Mouse (Mus musculus): ENCODE data around the gene Arhgef33.
"Not testable (repeated sequence)": the region's sequence is repeated elsewhere in the genome, so short reads cannot be mapped to it uniquely, and the experiment has no call there.

Gene Arhgef33

GRCm38 (mm10) chr17:80345277-80345676 is 38.1 kb downstream of the Arhgef33 start:
- in situ Hi-C loops (cut with MboI, MseI) = loop anchor here (5.0 kb wide), 1 partner anchor 1543 kb away; no protein-coding TSS in a partner anchor

DNA sequence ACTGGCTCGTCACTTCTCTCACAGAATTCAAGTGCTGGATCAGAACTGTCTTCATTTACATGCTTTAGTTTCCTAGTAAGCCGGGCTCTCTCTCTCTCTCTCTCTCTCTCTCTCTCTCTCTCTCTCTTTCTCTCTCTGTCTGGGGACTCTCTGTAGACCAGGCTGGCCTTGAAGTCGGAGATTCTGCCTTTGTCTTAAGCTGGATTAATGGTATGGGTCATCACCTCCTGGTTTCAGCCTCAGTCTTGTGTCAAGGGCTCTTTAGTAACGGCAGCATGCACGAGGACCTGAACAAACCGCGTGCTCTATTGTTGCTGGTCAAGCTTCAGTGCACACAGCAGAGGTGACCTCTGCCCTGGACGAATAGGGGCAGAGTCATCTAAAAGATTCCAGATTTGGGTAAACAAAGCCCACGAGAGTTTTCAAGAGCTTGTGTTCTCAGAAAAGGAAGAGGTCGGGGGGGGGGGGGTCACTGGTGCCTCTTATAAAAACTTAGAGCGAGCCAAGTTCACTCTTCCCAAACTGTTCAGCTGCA is 39.5 kb downstream of the Arhgef33 start:
- in situ Hi-C loops (cut with MboI, MseI) = loop anchor here (5.0 kb wide), 1 partner anchor 1544 kb away; no protein-coding TSS in a partner anchor

- in situ Hi-C loops (cut with MboI, MseI) = loop anchor here (5.0 kb wide), 1 partner anchor 1545 kb away; no protein-coding TSS in a partner anchor
Observed at GRCm38 (mm10) chr17:80347234-80347633, 40.0 kb downstream of the Arhgef33 start.

GRCm38 (mm10) chr17:80360245-80360644 is 53.0 kb downstream of the Arhgef33 start:
- in situ Hi-C loops (cut with MboI, MseI) = no loop called here

DNA sequence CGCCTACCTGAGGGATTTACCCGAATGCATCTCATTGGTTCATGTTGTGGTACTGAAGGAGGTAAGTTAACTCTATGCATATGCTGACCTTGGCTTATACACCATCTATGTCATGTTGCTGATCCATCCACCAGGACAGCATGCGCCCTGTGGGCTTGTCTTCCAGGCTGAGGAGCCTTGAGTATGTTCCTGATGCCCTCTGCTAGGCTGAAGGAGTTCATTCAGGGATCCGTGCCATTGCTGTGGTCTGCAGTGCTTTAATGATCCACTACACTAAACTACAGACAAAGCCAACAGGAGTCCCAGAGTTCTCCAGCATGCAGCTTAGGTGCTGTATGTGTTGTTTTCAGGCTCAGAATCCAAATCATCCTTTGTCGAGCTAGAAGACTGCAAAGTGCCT is 60.1 kb downstream of the Arhgef33 start:
- in situ Hi-C loops (cut with MboI, MseI) = no loop called here

DNA sequence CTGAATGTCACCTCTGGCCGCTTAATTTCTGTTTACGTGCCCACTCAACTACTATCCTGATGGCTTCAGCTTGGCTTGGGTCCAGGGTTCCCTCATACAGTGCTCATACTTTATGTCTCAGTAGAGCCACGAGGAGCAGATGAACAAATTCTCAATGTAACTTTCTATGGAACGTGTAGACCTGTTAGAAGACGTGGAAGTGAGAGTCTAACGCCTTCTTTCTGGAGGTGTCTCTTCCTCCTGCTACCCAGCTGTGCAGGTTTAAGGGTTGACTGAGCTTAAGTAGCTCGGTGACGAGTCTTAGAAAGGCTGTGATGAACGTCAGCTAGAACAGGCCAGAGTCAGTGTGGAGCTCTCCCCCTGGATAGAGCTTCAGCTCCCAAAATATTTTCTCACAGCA is 61.4 kb downstream of the Arhgef33 start:
- in situ Hi-C loops (cut with MboI, MseI) = no loop called here

DNA sequence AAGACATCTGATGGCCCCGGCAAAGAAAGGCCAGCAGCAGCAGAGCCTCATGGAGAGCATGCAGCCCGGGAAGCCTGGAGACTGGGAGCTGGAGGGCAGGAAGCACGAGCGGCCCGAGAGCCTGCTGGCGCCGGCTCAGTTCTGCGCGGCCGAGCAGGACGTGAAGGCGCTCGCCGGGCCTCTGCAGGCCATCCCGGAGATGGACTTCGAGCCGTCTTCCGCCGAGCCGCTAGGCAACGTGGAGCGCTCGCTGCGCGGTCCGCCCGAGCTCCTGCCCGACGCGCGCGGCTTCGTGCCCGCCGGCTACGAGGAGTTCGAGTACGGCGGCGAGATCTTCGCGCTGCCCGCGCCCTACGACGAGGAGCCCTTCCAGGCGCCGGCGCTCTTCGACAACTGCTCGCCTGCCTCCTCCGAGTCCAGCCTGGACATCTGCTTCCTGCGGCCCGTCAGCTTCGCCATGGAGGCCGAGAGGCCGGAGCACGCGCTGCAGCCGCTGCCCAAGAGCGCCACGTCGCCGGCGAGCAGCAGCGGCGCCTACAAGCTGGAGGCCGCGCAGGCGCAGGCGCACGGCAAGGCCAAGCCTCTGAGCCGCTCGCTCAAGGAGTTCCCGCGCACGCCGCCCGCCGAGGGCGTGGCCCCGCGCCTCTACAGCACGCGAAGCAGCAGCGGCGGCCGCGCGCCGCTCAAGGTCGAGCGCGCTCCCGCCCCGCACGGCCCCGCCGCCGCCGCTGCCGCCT is 66.0 kb downstream of the Arhgef33 start, which contains the start of gene Gm10190:
Gm10190 (minus strand) TSS at position 553 of the 737 bp plus-strand sequence.
- in situ Hi-C loops (cut with MboI, MseI) = no loop called here

- in situ Hi-C loops (cut with MboI, MseI) = no loop called here
Observed at GRCm38 (mm10) chr17:80373726-80374096, 66.5 kb downstream of the Arhgef33 start.

- in situ Hi-C loops (cut with MboI, MseI) = not testable (repeated sequence)
Observed at GRCm38 (mm10) chr17:80378386-80378785, 71.2 kb downstream of the Arhgef33 start.

DNA sequence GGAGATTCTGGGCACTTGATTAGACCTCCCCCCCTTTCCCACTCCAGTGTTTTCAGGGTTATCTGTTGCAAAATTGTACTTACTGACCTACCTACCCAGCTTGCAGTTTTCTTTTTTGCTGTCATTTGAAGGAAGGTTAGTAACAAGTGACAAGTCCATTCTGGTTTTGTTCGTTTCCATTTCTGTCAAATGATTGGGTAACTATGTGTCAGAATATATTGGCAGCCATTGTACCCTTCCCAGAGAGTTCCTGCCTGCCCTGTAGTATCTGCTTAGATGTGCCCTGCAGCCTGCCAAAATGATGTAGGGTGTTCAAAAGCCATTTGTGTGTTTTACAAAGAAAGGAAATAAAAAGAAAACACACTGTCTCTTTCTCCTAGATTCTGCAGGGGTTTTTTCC is 78.5 kb downstream of the Arhgef33 start:
- in situ Hi-C loops (cut with MboI, MseI) = no loop called here

GRCm38 (mm10) chr17:80390024-80390423 is 82.8 kb downstream of the Arhgef33 start:
- in situ Hi-C loops (cut with MboI, MseI) = no loop called here

DNA sequence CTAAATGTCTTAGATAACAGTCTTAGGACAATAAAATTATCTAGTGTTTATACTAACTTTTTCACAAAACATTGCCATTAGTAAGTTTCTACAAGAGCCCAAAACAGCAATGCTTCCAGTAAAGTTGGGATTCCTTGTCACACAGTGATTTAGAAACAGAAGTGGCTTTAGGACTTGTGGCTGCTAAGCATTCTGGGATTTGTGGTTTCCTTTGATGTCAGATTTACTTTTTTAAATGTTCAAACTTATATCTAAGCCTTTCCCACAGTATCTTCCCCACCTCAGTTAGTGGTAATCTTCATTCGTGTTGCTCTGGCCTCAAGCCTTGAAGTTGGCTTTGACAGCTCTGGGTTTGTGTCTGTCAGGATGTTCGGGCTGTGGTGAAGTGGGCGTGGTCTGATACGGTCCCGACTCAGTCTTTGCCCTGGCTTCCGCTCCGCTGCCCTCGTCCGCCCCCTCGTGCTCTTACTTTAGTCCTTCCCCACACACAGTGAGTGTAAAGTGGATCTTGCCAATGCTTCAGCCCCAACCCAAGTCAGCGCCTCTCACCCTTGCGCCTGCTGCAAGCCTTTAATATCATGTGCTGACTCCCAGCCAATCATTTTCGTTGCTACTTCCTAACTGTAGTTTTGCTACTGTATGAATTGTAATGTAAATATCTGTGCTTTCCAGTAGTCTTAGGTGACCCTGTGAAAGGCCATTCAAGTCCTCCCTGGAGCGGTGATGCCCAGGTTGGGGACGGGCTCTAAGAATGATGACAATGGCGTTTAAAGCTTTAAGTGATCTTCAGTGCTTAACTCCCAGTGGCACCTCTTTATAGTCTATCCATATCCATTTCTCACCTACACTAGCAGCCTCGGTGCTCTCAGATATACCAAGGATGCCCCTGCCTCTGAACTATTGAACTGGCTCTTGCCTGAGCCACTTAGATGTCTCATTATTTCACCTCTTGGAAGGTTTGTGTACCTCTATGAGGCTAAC is 84.5 kb downstream of the Arhgef33 start:
- in situ Hi-C loops (cut with MboI, MseI) = no loop called here

DNA sequence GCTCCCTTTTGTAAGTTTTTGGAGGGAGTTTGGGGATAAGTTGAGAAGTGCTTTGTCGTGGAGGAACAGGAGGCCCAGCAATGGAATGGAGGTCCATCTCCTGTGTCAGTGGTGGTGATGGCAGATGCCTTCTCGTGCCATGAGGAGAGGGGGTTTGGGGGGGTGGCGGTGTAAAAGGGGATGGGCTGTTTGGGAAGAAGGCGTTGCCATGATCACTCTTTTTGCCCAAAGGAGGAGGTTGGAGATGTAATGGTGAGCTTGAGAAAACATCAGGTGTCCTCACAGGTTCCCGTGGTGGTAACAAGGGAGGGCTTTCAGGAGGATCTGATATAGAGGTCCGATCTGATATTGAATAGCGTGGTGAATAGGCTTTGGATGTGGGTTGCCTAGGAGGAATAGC is 91.0 kb downstream of the Arhgef33 start:
- in situ Hi-C loops (cut with MboI, MseI) = no loop called here

DNA sequence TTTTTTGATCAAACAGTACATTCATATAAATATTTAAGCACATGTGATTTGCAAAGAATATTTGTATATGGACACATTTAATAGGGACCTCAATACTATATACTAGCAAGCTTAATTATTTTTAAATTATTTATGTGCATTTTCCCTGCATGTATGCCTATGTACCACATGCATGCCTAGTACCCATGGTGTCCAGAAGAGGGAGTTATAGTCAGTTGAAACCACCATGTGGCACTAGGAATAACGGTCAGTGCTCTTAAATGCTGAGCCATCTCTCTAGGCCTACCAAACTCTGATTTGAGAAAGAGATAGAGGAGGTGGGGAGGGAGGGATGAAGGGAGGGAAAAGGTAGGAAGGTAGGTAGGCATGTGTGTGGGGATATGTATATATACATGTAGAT is 104.0 kb downstream of the Arhgef33 start:
- in situ Hi-C loops (cut with MboI, MseI) = no loop called here

DNA sequence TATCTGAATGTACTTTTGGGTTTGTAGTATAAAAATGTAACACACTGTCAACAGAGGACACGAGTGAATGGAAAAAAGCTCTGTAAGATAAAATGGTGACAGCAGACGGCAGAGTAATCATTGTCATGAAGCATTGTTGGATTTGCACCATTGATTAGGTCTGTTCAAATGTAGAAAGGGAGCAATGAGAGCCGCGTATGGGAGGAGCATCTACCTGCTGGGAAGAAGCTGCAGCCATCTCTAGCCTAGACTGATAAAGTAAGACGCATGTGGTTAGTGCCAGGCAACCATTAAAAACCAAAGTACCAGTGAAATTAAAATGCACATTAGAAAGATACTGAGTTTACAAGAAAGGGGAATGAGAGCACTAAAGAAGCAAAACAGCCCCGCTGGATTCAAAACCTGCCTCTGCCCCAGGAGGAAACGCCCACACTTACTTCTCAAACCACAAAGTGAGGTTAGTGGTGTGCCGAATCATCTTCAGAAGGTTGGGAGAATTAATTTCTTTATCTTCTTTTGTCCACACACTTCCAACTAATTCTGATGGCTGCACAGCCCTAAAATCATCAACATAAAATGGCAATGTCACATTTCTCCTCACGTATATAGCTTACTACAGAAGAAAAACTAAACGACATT is 111.5 kb downstream of the Arhgef33 start:
- in situ Hi-C loops (cut with MboI, MseI) = no loop called here

GRCm38 (mm10) chr17:80420998-80421397 is 113.8 kb downstream of the Arhgef33 start:
- in situ Hi-C loops (cut with MboI, MseI) = loop anchor here (10.0 kb wide), 1 partner anchor 476 kb away; no protein-coding TSS in a partner anchor

DNA sequence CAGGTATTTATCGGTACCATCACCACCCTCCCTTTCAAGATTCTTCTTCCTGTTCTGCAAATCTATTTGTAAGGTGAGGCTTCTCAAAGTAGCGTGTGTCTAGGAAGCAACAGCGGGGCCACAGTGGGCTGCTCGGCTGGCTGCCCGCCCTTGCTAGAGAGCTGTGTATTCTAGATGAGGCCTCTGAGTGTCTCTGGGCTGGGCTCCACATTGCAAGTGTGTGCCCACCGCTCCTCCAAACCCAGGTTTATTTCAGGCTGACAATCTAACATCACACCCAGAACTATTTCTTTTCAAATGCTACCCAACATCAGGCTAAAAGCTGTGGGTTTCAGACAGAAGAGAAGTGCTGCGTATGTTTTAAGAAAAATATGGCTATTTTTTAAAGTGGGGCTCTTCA is 119.0 kb downstream of the Arhgef33 start:
- in situ Hi-C loops (cut with MboI, MseI) = loop anchor here (10.0 kb wide), 1 partner anchor 481 kb away; no protein-coding TSS in a partner anchor

DNA sequence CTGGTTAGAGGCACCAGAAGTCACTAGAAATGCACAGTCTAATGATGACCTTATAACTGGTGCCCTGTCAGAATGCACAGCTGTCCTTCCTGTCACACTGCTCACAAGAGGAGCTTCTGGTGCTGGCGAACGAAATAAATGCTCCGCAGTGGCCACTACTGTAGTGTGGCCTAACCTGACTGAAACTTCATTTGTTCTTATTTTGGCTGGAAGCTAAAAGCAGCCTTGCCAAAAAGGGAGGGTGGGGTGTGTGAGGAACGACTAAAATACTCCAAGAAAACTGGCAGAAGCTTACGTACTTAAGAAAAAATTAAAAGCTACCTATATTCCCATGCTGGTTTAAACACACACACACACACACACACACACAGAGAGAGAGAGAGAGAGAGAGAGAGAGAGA is 119.7 kb downstream of the Arhgef33 start:
- in situ Hi-C loops (cut with MboI, MseI) = loop anchor here (10.0 kb wide), 1 partner anchor 482 kb away; no protein-coding TSS in a partner anchor

DNA sequence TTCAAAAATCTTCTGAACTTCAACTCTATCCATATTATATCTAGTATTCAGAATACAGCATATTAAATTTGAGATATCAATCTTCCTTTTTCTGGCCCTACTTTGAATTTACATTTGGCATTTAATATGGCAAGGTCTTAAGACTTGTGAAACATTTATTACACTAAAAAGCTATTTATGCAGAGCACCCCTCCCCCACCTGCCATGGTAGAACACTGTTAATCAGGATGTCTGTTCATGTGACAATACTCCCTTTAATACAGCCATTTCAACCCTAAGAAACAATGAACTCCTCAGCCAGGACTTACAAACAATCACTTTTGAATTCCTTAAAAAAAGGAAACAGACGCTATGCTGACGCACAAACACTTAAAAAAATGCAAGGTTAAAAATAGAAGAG is 120.8 kb downstream of the Arhgef33 start:
- in situ Hi-C loops (cut with MboI, MseI) = loop anchor here (10.0 kb wide), 1 partner anchor 483 kb away; no protein-coding TSS in a partner anchor

DNA sequence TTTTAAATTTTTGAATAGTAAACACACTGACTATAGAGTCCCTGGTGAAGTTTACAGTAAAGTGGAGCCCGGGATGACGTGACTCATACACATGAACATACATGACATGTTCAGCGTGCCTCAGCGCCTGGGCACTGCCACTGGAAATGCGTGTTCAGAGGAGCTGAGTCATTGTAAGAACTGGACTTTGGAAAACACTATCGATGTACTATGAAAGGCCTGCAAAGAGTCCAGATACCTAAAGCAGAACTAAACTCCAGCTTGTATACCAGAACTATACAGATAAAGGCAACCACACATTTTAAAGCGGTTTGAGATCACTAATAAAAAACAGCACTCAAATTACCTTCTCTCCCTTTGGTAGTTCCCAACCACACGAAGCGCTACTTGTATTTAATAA is 124.8 kb downstream of the Arhgef33 start:
- in situ Hi-C loops (cut with MboI, MseI) = no loop called here

DNA sequence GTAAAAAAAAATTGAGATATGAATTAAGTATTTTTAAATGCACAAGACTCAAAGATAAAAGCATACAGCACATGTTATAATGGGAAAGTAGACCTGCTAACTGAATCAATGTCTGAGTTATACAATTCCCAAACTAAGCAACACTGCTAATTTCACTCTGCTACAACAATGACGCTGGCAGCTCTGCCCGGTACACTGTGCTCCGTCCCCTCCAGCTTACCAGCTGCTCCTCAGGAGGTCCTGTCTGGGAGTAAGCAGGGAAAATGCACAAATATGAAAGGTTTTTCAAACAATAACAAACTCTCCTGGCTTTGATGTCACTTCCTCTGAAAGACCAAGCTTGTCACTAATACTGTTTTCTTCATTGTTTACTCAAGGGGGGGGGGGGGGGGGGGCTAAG is 127.2 kb downstream of the Arhgef33 start:
- in situ Hi-C loops (cut with MboI, MseI) = no loop called here
